Mouse (Mus musculus): Measurements from ENCODE around the gene Slc1a7. TPM values are rescaled to one million over a fixed set of nuclear protein-coding genes. Genes with fewer than 3 reads are reported as not detected.
A peak's percentile ranks its signal among the peaks of the same experiment; 100 is the strongest.

Slc1a7 gene
- total RNA-seq, 2 experiments from 2014 or later = 0.27 to 0.45 TPM

GRCm38 (mm10) chr4:108007532-108008103 is 39.5 kb downstream of the Slc1a7 start:
- DNase-seq (ENCODE audit: low spot score in 2 of 2) = no peak

- DNase-seq (ENCODE audit: low spot score in 2 of 2) = no peak
Observed at GRCm38 (mm10) chr4:108008541-108008940, 40.4 kb downstream of the Slc1a7 start.

- DNase-seq (ENCODE audit: low spot score in 2 of 2) = no peak
Observed at GRCm38 (mm10) chr4:108014466-108014865, 46.3 kb downstream of the Slc1a7 start.

GRCm38 (mm10) chr4:108015067-108015765 is 47.1 kb downstream of the Slc1a7 start:
- peak; percentile 50 to 71 for DNase-seq (ENCODE audit: low spot score in 2 of 2)

- DNase-seq (ENCODE audit: low spot score in 2 of 2) = no peak
Observed at GRCm38 (mm10) chr4:108016321-108016720, 48.2 kb downstream of the Slc1a7 start.

GRCm38 (mm10) chr4:108017839-108018238 is 49.7 kb downstream of the Slc1a7 start:
- no peak for DNase-seq (ENCODE audit: low spot score in 2 of 2)

- no peak for DNase-seq (ENCODE audit: low spot score in 2 of 2)
Observed at GRCm38 (mm10) chr4:108018241-108018923, 50.2 kb downstream of the Slc1a7 start.

- DNase-seq (ENCODE audit: low spot score in 2 of 2) = no peak
Observed at GRCm38 (mm10) chr4:108018961-108019921, 51.1 kb downstream of the Slc1a7 start.

- no peak for DNase-seq (ENCODE audit: low spot score in 2 of 2)
Observed at GRCm38 (mm10) chr4:108020178-108020577, 52.0 kb downstream of the Slc1a7 start.

- DNase-seq (ENCODE audit: low spot score in 2 of 2) = no peak
Observed at GRCm38 (mm10) chr4:108023186-108023585, 55.1 kb downstream of the Slc1a7 start.

GRCm38 (mm10) chr4:108024641-108025040 is 56.5 kb downstream of the Slc1a7 start:
- DNase-seq (ENCODE audit: low spot score in 2 of 2) = no peak

GRCm38 (mm10) chr4:108025269-108025668 is 57.1 kb downstream of the Slc1a7 start:
- no peak for DNase-seq (ENCODE audit: low spot score in 2 of 2)

GRCm38 (mm10) chr4:108026193-108026592 is 58.1 kb downstream of the Slc1a7 start:
- no peak for DNase-seq (ENCODE audit: low spot score in 2 of 2)

- no peak for DNase-seq (ENCODE audit: low spot score in 2 of 2)
Observed at GRCm38 (mm10) chr4:108030888-108031501, 62.9 kb downstream of the Slc1a7 start.

GRCm38 (mm10) chr4:108031502-108032351 is 63.6 kb downstream of the Slc1a7 start:
- DNase-seq (ENCODE audit: low spot score in 2 of 2) = peak; percentile 35 to 53

- DNase-seq (ENCODE audit: low spot score in 2 of 2) = no peak
Observed at GRCm38 (mm10) chr4:108032352-108032849, 64.3 kb downstream of the Slc1a7 start.

GRCm38 (mm10) chr4:108033041-108033764 is 65.1 kb downstream of the Slc1a7 start:
- DNase-seq (ENCODE audit: low spot score in 2 of 2) = no peak

GRCm38 (mm10) chr4:108037027-108037426 is 68.9 kb downstream of the Slc1a7 start:
- no peak for DNase-seq (ENCODE audit: low spot score in 2 of 2)

Data from adrenal gland, adult 18-20 months (tissue).